Mouse (Mus musculus) granulocyte monocyte progenitor cell, adult 5-6 weeks (primary cell): ENCODE measurements around the gene Bicra. TPM values are rescaled to one million over a fixed set of nuclear protein-coding genes. Genes with fewer than 3 reads are reported as not detected.

Source experiments
- ATAC-seq: replicated peaks from 2 replicates; pipeline ENCODE4 v1.8.0; 2016; ENCODE audit warnings: mild to moderate bottlenecking, moderate TSS enrichment, inconsistent platforms; ENCODE audit not compliant: poor library complexity, severe bottlenecking
- total RNA-seq, 2 experiments: library from RNA; stranded (forward) in 1 of 2; stranded (reverse) in 1 of 2; fragments of 200-712, 200-1000 nt in 1 of 2; fragments of >200 nt in 1 of 2; fragmentation: Nextera tagmentation in 1 of 2; gene quantifications; 2 replicates each; pipeline ENCODE4 v1.2.3; 2014 to 2017

The Bicra gene
- total RNA-seq, 2 experiments from 2014 or later: 0.93 to 12.2 TPM

DNA sequence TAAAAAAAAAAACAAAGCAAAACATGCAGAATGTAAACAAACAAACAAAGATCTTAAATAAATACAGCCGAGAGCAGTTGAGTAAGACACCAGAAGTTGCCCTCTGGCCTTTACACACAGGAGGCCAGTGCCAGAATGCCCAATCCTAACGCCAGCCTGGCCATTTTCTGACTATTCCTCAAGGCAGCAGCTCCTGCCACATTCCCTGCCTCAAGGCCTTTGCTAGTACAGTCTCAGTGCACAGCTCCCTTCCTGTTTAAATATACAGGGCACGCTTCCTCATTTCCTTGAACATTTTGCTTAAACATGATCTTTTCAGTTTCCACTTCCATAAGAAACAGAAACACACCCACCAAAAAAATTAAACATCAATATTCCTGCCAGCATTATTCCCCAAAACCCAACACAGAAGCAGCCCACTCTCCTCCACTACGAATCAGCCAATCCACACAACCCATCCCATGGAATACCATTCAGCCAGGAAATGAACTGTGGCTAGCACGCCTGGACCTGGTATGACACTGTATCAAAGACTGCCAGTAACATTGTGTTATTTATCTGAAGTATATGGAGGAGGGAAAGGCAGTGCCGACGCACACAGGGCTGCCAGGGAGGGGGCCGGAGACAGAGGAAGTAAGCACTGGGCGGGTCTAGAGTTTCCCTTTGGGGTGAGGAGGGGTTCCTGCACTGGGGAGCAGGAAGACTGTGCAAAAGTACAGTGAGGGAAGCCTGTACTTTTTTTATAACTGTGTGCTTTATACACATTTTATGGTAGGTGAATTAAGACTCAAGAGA is 29.5 kb downstream of the Bicra start:
- peak; percentile 77 for ATAC-seq

DNA sequence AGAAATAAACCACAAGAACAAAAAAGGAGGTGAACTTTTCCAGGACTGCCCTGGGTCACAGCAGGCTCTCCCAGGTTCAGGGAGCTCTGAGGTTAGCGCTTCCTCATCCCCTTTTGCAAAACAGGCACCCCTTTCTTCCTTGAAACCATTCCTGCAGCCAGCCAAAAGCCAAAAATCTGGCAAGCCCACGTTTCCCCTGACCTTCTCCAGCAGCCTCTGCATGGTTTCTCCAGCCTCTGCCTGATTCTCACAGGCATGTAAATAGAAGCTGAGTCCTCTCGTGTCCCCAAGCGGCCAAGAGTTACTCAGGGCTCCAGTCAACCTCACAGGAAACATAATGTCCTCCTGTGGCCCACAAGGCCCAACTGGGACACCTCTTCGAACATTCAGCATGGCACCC is 32.3 kb downstream of the Bicra start:
- ATAC-seq: no peak

DNA sequence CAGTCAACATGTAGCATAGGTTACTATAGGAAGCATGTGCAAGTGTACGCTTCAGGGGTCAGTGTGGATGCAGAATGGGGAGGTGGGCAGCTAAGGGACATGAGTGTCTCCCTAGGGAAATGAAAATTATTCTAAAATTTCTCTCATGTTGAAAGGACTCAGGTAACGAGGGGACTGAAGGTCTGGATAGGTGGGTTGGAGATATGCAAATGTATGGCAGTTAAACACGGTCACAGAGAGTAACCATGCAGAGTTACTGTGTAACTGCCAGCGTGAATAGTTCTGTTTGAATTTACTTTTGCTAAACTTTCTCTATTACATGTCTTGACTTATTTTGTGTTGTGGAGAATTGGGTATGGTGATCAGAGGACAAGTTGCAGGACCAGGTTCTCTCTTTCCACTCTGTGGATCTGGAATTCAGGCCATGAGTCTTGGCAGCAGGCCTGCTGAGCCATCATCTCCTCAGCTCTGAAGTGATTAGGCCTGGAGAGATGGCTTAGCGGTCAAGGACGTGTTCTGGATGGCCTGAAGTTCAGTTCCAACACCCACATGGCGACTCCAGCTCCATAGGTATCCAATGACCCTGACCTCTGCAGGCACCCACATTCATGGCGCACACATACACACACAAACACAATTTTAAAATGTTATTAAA is 33.1 kb downstream of the Bicra start:
- ATAC-seq: no peak

DNA sequence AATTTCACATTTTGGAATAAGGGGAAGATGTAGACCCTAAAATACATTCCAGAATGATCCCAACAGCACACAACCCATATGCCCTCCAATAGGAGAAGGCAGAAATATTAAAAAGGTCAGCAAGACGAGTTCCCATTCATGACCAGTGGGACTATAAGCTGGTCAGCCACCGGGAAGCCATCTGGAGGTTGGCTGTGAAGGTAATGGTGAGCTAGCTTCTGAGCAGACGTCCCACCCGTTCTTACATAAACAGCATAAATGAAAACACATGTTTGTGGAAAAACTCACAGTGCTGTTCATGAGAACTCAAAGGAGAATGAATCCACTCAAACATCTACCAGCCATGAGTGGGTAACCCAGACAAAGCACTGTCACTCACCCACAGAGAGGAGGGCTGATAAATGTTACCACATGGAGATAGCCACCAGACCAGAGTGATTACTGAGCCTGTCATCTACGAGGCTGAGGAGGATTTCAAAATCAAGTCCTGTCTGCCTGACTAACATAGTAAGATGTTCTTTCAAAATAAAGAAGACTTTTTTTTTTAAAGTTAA is 33.9 kb downstream of the Bicra start:
- ATAC-seq: no peak

DNA sequence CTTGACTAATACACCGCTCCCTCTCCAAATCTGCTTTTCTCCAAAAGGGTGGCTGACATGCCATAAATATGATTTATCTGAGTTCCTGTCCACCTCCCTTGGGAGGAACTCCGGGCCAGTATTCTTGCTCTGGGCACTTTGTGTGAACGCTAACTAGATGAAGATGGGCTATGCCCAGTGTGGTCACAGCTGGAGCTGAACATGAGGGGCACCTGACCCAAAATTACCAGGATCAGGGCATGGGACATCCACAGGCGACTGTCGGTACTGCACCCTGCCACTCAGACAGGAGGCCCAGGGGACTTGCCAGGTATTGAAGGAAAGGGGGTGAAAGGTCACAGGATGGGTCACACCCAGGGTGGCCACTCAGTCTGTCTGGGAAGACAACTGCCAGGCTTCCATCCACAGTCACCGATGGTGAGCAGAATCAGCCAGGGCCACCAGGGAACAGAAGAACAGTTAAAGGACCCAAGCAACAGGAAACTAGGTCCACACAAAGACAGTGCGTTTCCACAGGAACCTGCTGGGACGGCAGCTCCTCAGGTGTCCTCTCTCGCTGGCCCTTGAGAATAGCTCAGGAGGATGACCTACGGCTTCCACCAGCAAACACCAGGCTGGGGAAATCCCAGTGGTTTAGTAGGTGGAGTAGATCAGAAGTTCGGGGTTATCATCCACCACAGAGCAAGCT is 35.0 kb downstream of the Bicra start:
- ATAC-seq: peak; percentile 56

DNA sequence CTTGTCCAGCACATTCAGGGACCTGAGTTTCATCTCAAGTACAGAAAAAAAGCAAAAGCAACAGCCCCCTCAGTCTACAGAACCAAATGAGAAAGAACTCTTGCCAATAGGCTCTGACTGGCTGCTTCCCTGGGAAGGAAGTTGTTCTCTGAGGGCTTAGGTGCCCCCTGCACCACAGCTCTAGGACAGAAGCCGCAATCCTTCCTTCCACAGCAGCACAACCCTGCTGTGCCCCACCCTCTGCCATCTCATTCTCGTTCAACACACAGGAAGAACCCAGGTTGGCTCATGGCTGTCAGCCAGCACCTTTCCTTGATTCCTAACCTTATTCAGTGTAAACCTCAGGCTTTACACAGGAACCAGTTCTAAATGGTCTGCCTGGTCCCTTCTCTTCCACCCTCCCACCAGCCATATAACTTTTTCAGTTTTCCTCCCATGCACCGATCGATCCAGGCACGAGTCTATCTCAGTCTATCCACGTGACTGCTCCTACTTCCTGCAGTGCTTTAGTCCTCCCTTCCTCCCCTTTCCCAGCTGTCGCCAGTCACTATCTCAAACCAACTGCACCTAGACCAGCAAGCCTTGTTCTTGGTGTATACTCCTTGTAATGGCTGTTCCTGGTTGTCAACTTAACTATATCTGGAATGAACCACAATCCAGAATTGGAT is 36.2 kb downstream of the Bicra start:
- peak; percentile 61 for ATAC-seq

DNA sequence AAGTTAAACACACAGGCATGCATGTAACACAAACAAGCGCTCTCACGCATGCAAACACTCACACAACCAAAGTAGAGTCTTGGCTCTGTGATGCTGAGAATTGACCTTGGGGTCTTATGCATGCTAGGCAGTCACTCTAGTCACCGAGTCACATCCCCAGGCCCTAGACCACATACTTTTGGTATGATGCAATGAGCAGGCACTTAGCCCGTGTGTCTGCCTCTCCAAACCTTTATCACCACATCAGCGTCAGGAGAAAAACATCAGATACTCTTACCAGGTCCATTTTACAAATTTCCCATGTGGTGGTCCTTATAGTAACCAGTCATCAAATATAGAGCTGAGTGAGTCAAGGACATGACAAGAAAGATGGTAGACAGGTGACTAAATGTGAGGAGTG is 37.1 kb downstream of the Bicra start:
- ATAC-seq: peak; percentile 45; the same call in 1 of the 2 replicates

DNA sequence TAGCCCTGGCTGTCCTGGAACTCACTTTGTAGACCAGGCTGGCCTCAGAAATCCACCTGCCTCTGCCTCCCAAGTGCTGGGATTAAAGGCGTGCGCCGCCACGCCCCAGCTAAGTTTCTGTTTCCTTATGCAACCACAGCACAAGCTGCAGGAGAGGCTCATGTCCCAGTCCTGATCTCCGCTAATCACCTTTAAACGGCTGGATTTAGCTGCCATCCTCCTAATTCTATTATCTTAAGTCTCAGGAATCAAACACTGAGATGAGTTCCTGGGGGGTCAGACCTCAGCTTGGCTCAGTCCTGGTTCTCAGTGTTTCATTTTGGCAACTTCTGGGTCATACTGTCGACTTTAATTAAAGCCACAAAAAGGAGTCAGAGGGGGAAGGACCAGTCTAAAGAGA is 38.1 kb downstream of the Bicra start:
- ATAC-seq: no peak

DNA sequence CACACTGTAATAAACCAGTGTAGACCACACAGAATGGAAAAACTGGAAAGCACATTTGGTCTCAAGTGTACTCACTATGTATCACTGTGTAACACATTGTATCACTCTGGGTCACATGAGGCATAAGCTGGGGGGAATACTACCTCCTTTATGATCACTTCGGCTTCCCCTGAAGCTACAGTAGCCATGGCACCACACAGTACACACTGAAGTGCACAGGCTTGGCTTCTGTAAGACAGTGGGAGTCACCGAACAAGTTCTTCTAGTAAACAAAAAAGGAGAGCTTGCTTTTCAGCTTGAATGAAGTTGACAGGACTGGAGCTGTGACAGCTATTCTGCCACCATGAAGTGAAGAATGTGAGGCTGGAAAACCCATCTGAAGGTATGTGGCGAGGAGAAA is 42.7 kb downstream of the Bicra start:
- ATAC-seq: no peak

DNA sequence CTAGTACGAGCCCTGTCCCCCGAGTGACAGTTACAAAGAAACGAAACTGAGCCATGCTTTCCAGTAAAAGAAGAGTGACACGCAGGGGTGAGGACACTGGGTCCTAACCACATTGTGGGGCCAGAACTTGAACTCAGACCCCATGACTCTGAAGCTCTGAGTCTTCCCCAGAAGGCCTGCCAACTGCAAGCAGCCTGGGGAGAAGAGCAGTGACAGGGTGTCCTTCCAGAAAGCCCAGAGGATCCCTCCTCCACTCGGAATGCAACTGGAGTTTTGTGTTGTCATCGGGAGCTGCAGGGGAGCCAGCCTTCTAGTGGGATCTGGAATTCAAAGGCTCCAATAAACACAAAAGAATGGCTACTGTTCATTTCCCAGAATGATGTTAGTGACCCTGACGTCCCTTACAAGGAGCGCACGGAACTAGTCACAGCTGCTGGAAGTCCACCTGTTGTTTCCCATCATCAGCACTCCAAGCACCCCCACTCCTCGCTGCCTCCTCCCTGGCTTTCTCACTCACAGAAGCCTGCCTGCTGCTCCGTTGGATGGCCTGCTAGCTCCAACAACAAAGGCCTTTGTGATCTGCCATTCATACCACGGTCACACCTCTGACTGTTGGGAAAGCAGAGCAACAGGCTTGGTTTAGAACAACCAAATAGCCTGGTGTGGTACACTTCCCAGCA is 43.4 kb downstream of the Bicra start:
- no peak for ATAC-seq

DNA sequence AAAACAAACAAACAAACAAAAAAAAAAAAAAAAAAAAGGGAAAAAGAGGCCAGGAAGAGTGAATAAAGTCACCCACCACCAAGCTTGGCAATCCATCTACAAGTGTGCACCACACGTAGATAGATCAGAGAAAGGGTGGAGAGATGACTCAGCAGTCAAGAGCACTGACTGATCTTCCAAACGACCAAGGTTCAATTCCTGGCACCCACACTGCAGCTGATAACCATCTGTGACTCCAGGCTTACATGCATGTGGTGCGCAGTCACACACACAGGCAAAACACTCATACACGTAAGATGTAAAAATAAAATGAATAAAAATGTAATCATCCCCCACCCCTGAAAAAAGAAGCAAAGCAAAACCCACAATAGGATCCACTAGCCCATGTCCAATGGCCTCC is 44.7 kb downstream of the Bicra start:
- no peak for ATAC-seq

DNA sequence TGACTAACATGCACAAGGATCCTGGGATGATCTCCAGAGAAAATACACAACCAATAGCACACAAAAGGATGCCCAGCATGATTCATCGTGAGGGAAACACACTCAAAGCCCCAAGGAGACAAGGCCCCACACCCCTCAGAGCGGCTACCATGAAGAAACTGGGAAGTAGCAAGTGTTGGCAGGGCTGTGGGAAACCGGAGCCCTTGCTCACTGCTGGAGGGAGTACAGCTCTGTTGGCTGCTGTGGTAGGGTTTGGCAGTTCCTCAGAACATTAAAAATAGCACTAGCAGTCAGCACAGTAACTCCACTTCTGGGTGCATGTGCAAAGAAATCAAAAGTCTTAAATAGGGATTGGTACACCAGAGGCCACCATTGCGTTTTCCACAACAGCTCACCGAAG is 45.5 kb downstream of the Bicra start:
- ATAC-seq: peak; percentile 81

DNA sequence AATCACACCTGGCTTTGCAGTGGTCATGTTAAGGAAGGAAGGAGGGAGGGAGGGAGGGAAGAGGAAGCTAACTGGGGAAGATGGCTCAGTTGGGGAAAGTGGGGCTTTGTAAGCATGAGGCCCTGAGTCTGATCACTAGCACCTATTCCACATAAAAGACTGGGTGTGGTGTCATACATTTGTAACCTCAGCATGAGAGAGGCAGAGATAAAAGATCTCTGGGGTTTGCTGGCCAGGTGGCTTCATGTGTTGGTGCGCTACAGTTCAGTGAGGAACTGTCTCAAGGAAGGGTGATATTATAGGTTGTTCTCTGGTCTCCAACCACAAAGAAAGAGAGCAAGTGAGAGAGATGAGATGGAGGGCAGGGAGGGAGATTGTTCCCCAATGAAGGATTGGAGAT is 46.0 kb downstream of the Bicra start:
- ATAC-seq: peak; percentile 15; the same call in 1 of the 2 replicates

DNA sequence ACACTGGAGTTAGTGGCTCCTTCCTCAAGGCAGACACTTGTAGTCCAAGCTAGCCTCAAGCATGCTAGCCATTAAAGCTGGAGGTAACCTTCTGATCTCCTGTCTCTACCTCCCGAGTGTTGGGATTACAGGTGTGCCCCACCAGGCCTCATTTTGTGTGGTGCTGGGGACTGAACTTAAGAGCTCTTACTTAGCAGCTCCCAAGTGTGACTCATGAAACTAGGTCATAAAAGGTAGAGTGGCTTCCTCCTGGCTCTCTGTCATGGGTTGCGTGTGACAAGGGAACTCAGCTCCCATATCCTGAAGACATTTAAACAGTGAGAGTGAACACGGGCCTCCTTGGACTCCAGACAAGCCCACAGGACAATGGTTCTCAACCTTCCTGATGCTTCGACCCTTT is 53.9 kb downstream of the Bicra start:
- ATAC-seq: no peak

DNA sequence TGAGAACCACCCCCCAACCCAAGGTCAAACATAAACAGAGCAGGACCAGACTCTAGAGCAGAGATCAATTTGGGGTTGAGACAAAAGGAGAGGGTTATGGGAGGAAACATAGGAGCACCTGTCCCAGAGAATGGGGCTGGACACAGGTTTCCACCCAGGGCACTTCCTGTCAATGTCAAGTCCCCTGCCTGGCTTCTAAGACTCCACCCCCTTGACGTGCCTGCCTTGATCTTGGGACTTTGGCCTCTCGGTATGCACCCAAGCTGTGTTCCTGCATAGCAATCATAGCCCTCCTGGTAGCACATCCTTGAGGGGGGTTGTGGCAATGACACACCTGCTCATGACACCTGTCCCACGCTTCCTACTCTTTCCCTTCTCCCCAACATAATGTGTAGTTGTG is 54.6 kb downstream of the Bicra start:
- no peak for ATAC-seq

DNA sequence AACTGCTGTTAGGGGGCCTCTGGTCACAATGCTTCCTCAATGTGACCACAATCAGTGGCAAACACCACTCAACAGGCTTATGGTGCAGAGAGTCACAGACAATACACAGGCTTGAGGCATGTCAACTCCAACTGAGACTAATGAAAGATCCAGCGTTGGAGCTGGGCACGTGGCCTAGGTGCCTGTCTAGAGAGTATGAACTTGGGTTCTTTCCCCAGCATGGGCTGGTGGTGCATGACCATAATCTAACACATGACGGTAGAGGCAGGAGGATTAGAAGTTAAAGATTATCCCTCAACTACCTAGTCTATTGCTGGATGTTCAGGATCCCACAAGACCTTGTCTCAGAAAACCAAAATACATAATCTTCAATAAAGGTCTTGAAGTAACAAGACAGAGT is 56.0 kb downstream of the Bicra start:
- ATAC-seq: no peak

DNA sequence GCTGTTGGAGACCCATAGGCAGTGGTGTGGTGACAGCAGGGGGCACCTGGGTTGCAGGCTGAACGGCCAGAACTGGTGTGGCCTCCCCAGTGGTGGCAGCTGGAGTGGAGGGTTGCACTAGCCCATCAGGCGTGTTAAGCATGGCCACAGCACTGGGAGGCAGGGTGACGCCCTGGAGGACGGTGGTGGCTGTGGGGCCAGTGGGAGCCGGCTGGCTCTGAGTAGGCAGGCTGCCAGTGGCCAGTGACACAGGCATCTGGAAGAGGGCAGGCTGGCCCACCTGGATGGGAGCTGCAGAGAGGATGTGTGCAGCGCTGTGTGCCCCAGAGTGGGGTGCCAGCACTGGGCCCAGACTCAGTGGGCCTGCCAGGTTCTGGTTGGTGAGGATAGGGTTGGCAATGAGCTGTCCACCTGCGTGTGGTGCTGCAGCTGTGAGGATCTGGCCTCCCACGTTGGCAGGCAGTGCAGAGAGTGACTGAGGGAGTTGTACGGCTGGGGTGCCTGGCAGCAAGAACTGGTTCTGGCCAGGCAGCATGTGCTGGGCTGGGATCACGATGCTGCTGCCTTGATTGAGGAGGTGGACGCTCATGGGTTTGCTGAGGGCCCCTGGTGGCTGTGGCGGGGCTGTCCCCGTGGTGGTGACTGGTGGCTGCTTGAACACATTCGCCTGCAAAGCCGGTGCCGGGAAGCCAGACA is 59.9 kb downstream of the Bicra start:
- ATAC-seq: no peak

DNA sequence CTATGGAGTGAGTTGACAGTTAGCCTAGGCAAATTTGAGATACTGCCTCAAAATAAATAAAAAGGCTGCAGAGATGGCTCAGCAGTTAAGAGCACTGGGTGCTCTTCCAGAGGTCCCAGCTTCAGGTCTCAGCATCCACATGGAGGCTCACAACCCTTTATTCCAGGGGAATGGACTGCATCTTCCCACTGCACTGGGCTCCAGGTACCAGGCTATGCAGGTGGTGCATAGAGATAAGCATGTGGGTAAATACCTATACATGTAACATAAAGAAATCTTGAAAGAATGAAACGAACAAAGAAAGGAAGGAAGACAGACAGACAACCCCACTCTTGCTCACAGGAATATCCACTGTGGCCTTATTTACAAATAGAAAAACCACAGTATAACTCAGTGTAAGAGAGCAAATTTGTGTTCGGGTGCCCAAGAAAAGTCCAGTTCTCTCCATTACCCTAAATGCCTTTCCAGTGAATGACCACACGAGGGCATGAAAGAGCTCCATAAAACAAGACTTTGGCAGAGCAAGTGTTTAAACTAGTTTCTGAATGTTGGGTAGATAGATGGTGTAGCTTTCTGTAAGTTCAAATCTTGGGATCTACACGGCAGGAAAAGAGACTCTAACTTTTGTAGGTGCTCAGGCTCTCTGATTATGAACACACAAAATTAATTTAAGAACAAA is 64.9 kb downstream of the Bicra start:
- peak; percentile 56 for ATAC-seq

DNA sequence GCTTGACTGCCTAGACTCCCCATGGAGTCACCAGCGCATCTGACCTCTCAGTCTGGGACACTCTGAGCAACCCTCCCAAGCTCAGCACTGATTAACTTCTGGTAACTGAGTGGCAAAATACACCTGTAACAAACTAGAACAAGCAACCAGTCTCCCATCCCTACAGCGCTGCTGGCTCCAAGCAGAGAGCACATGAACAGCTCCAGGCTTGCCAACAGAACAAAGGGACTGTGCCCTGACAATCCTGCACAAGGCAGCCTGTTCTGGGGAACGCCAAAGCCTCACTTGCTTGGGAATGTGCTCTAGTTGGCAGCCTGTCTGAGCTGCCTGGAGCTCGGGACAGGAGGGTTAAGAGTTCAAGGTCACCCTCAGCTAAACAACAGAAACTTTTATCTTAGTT is 66.2 kb downstream of the Bicra start:
- ATAC-seq: no peak
